Mouse (Mus musculus): ENCODE measurements around the gene Ift46.
A peak's percentile ranks its signal among the peaks of the same experiment; 100 is the strongest.

GRCm38 (mm10) chr9:44836439-44836838 lies 68.7 kb downstream of the Ift46 start:
- TF ChIP-seq CTCF (IDR thresholded peaks at IDR 0.05; ENCODE audit: low read depth) (peak; percentile 75), EP300 (IDR thresholded peaks at IDR 0.05; ENCODE audit: low read depth) (no peak)
